8 mouse cellular contexts compared by ENCODE assay signal in the genomic region with DNA sequence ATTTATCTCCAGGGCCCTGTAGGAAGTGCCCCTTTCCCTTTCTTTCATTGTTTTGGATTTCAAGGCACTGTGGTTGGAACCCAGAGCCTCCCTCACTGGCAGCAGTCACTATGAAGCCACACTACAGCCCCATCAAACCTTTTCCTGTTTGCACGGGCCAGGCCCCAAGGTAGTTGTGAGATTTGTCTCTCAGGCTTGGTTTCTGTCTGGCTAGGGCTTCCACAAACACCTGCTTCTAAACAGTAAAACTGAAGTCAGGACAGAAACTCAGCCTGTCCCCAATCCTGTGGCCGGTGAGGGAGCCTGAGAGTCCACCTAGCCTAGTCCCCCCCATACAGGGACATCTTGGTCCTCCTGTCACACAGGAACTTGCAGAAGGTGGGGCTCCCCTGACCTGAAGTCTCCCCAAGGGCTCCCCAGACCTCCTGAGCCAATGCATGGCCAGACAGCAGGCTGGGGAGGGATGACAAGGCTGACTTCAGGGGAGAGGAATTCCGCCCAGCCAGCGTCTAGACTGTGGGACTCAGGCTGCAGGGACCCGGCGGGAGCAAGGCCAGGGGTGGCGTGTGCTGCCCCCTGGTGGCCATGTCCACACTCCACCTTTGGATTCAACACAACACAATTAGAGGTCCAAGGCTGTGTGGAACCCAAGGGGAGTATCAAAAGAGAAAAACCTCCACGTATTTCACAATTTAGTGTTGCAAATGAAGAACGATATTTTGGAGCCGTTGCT. TPM values are rescaled to one million over a fixed set of nuclear protein-coding genes. Genes with fewer than 3 reads are reported as not detected.
DNase-seq lines count a peak whose midpoint lies in the region; ATAC-seq and TF ChIP-seq lines count a peak whose summit lies in the region.

No protein-coding gene starts in this region.

- peak; percentile 41 for ATAC-seq in CD4-positive, CD25-positive, alpha-beta regulatory T cell, adult 4 months
- peak; percentile 92 for ATAC-seq in embryonic facial prominence, embryonic 14.5 days (ENCODE audit: low read depth)
- peak; percentile 79 for ATAC-seq in heart, embryonic 12.5 days (ENCODE audit: insufficient number of reproducible peaks, low FRiP score)
- ATAC-seq in kidney, embryonic 14.5 days (ENCODE audit: low FRiP score, low TSS enrichment): peak; percentile 89
- ATAC-seq in neural tube, embryonic 13.5 days (ENCODE audit: low read depth): peak; percentile 83

- peaks cover 24% of the 10 kb centered on the region for H3K27me3 ChIP-seq in embryonic facial prominence, embryonic 14.5 days (replicated peaks; ENCODE audit: control insufficient read depth, insufficient read depth, low read length)
- H3K27me3 ChIP-seq in heart, embryonic 12.5 days (replicated peaks): peaks cover 46% of the 10 kb centered on the region
- H3K27me3 ChIP-seq in kidney, embryonic 14.5 days (ENCODE audit: control insufficient read depth, insufficient read depth, low read length): peaks cover 25% of the 10 kb centered on the region
- H3K27me3 ChIP-seq in neural tube, embryonic 13.5 days: peaks cover 56% of the 10 kb centered on the region

- no peak for TF ChIP-seq POLR2A in bone marrow, adult 2 months (IDR thresholded peaks at IDR 0.05; ENCODE audit: borderline replicate concordance, control insufficient read depth, low read depth, low read length)

- 7% methylated on average over 10 of the region's 10 CpGs for WGBS in bone marrow, adult 2 months
- WGBS in embryonic facial prominence, embryonic 14.5 days: 11% methylated on average over 10 of the region's 10 CpGs
- 12% methylated on average over 10 of the region's 10 CpGs for WGBS in heart, embryonic 12.5 days
- WGBS in kidney, embryonic 14.5 days: 11% methylated on average over 10 of the region's 10 CpGs
- 16% methylated on average over 10 of the region's 10 CpGs for WGBS in neural tube, embryonic 13.5 days

- H3K9me3 ChIP-seq in embryonic facial prominence, embryonic 14.5 days (ENCODE audit: control insufficient read depth, low read length): no peaks in the 10 kb centered on the region
- H3K9me3 ChIP-seq in heart, embryonic 12.5 days (replicated peaks): no peaks in the 10 kb centered on the region
- H3K9me3 ChIP-seq in kidney, embryonic 14.5 days (ENCODE audit: control insufficient read depth, low read length): no peaks in the 10 kb centered on the region
- H3K9me3 ChIP-seq in neural tube, embryonic 13.5 days: no peaks in the 10 kb centered on the region

- peaks cover 3% of the 10 kb centered on the region; the same call in 1 of the 2 replicates for H3K4me1 ChIP-seq in bone marrow, adult 2 months (ENCODE audit: control insufficient read depth, insufficient read depth, low read length)
- peaks cover 4% of the 10 kb centered on the region for H3K4me1 ChIP-seq in embryonic facial prominence, embryonic 14.5 days (ENCODE audit: control insufficient read depth, insufficient read depth, low read length)
- H3K4me1 ChIP-seq in heart, embryonic 12.5 days (replicated peaks): peaks cover 27% of the 10 kb centered on the region
- peaks cover 12% of the 10 kb centered on the region for H3K4me1 ChIP-seq in kidney, embryonic 14.5 days (ENCODE audit: control insufficient read depth, insufficient read depth, low read length)
- H3K4me1 ChIP-seq in neural tube, embryonic 13.5 days (replicated peaks): peaks cover 12% of the 10 kb centered on the region

- peak; percentile 93 for DNase-seq in embryonic facial prominence, embryonic 14.5 days (ENCODE audit: low spot score)
- peak; percentile 88 to 90 for DNase-seq in lung, adult 18-20 months
- DNase-seq in testis, postnatal 14 days (ENCODE audit: low spot score): peak; percentile 69

- no peaks in the 10 kb centered on the region for H3K36me3 ChIP-seq in embryonic facial prominence, embryonic 14.5 days (ENCODE audit: control insufficient read depth, insufficient read depth, low read length)
- H3K36me3 ChIP-seq in heart, embryonic 12.5 days: no peaks in the 10 kb centered on the region
- no peaks in the 10 kb centered on the region for H3K36me3 ChIP-seq in kidney, embryonic 14.5 days (ENCODE audit: control insufficient read depth, insufficient read depth, low read length)
- H3K36me3 ChIP-seq in neural tube, embryonic 13.5 days: no peaks in the 10 kb centered on the region

- no peak overlapping the region for H3K4me3 ChIP-seq in bone marrow, adult 2 months (replicated peaks; ENCODE audit: control insufficient read depth, low read depth, low read length)
- H3K4me3 ChIP-seq in embryonic facial prominence, embryonic 14.5 days (ENCODE audit: low read depth, low read length): no peak overlapping the region
- no peak overlapping the region for H3K4me3 ChIP-seq in heart, embryonic 12.5 days
- H3K4me3 ChIP-seq in kidney, embryonic 14.5 days (ENCODE audit: low read length): no peak overlapping the region
- H3K4me3 ChIP-seq in neural tube, embryonic 13.5 days: no peak overlapping the region

- H3K4me2 ChIP-seq in embryonic facial prominence, embryonic 14.5 days (ENCODE audit: low read depth, low read length): 0 out of 2 replicates have a peak overlapping the region, but pooled peaks have one; percentile 16
- H3K4me2 ChIP-seq in heart, embryonic 12.5 days: 0 out of 2 replicates have a peak overlapping the region, but pooled peaks have one; percentile 17
- H3K4me2 ChIP-seq in kidney, embryonic 14.5 days (replicated peaks; ENCODE audit: low read depth, low read length): no peak overlapping the region
- H3K4me2 ChIP-seq in neural tube, embryonic 13.5 days: no peak overlapping the region

- peak; percentile 96 for TF ChIP-seq CTCF in bone marrow, adult 2 months (IDR thresholded peaks at IDR 0.05; ENCODE audit: control insufficient read depth, insufficient read depth, low read length)

- no peak overlapping the region for H3K27ac ChIP-seq in bone marrow, adult 2 months (ENCODE audit: control insufficient read depth, insufficient read depth, low read depth, low read length, poor library complexity)
- peak overlapping the region; percentile 34; the same call in 1 of the 2 replicates for H3K27ac ChIP-seq in embryonic facial prominence, embryonic 14.5 days (replicated peaks; ENCODE audit: low read depth, low read length)
- H3K27ac ChIP-seq in heart, embryonic 12.5 days (ENCODE audit: poor library complexity, severe bottlenecking): peak overlapping the region; percentile 76
- no peak overlapping the region for H3K27ac ChIP-seq in kidney, embryonic 14.5 days (ENCODE audit: low read depth, low read length)
- no peak overlapping the region for H3K27ac ChIP-seq in neural tube, embryonic 13.5 days (replicated peaks)

- peak overlapping the region; percentile 21 for H3K9ac ChIP-seq in embryonic facial prominence, embryonic 14.5 days (ENCODE audit: low read depth, low read length)
- 0 out of 2 replicates have a peak overlapping the region, but pooled peaks have one; percentile 38 for H3K9ac ChIP-seq in heart, embryonic 12.5 days
- H3K9ac ChIP-seq in kidney, embryonic 14.5 days (ENCODE audit: low read depth, low read length): no peak overlapping the region
- no peak overlapping the region for H3K9ac ChIP-seq in neural tube, embryonic 13.5 days

RNA-seq across cellular contexts. Expression of gene Gng7, which starts 26.9 kb away (rescaled TPM):
- polyA plus RNA-seq in CD4-positive, CD25-positive, alpha-beta regulatory T cell, adult 4 months (2017; shearing (Covaris generic)): under 1 TPM in 1 of 2 experiments, not detected in 1; 0.54 TPM
- not detected in 2 replicates for polyA plus RNA-seq in bone marrow, adult 2 months (2011; ENCODE audit: insufficient read depth, insufficient read length, low replicate concordance, missing spikeins)
- polyA plus RNA-seq in embryonic facial prominence, embryonic 14.5 days (2014; fragmentation: Nextera tagmentation; extraction: Ambion mirVana): 5.9 and 8.7 TPM in 2 replicates
- 1.5 and 1.7 TPM in 2 replicates for polyA plus RNA-seq in heart, embryonic 12.5 days (2016; fragmentation: Nextera tagmentation; extraction: Ambion mirVana)
- polyA plus RNA-seq in kidney, embryonic 14.5 days (2014; fragmentation: Nextera tagmentation; extraction: Ambion mirVana): 2.2 and 4.8 TPM in 2 replicates
- 16.2 and 17.4 TPM in 2 replicates for polyA plus RNA-seq in neural tube, embryonic 13.5 days (2015; fragmentation: Nextera tagmentation; extraction: Ambion mirVana)

RNA-seq across cellular contexts. Expression of gene Diras1, which starts 37.6 kb away (rescaled TPM):
- polyA plus RNA-seq in CD4-positive, CD25-positive, alpha-beta regulatory T cell, adult 4 months (2017; shearing (Covaris generic)): not detected
- polyA plus RNA-seq in bone marrow, adult 2 months (2011; ENCODE audit: insufficient read depth, insufficient read length, low replicate concordance, missing spikeins): not detected in 2 replicates
- polyA plus RNA-seq in embryonic facial prominence, embryonic 14.5 days (2014; fragmentation: Nextera tagmentation; extraction: Ambion mirVana): 0.95 and 1.1 TPM in 2 replicates
- not detected in 2 replicates for polyA plus RNA-seq in heart, embryonic 12.5 days (2016; fragmentation: Nextera tagmentation; extraction: Ambion mirVana)
- polyA plus RNA-seq in kidney, embryonic 14.5 days (2014; fragmentation: Nextera tagmentation; extraction: Ambion mirVana): 0.37 TPM in 1 of 2 replicates, not detected in the other
- 38.1 and 38.7 TPM in 2 replicates for polyA plus RNA-seq in neural tube, embryonic 13.5 days (2015; fragmentation: Nextera tagmentation; extraction: Ambion mirVana)

RNA-seq across cellular contexts. Expression of gene Slc39a3, which starts 49.4 kb away (rescaled TPM):
- 1 to 10 TPM; 3.3 to 4.7 TPM for polyA plus RNA-seq in CD4-positive, CD25-positive, alpha-beta regulatory T cell, adult 4 months (2017; shearing (Covaris generic))
- 3.7 and 3.9 TPM in 2 replicates for polyA plus RNA-seq in bone marrow, adult 2 months (2011; ENCODE audit: insufficient read depth, insufficient read length, low replicate concordance, missing spikeins)
- 11.9 and 15.4 TPM in 2 replicates for polyA plus RNA-seq in embryonic facial prominence, embryonic 14.5 days (2014; fragmentation: Nextera tagmentation; extraction: Ambion mirVana)
- polyA plus RNA-seq in heart, embryonic 12.5 days (2016; fragmentation: Nextera tagmentation; extraction: Ambion mirVana): 7.5 and 8.7 TPM in 2 replicates
- 6.4 and 9.1 TPM in 2 replicates for polyA plus RNA-seq in kidney, embryonic 14.5 days (2014; fragmentation: Nextera tagmentation; extraction: Ambion mirVana)
- 40.9 and 44.2 TPM in 2 replicates for polyA plus RNA-seq in neural tube, embryonic 13.5 days (2015; fragmentation: Nextera tagmentation; extraction: Ambion mirVana)

RNA-seq across cellular contexts. Expression of gene Gadd45b, which starts 58.0 kb away (rescaled TPM):
- polyA plus RNA-seq in CD4-positive, CD25-positive, alpha-beta regulatory T cell, adult 4 months (2017; shearing (Covaris generic)): 10 to 100 TPM; 25.3 to 38.9 TPM
- 6.3 and 17.9 TPM in 2 replicates for polyA plus RNA-seq in bone marrow, adult 2 months (2011; ENCODE audit: insufficient read depth, insufficient read length, low replicate concordance, missing spikeins)
- polyA plus RNA-seq in embryonic facial prominence, embryonic 14.5 days (2014; fragmentation: Nextera tagmentation; extraction: Ambion mirVana): 35.5 and 39.9 TPM in 2 replicates
- 27.8 and 29.9 TPM in 2 replicates for polyA plus RNA-seq in heart, embryonic 12.5 days (2016; fragmentation: Nextera tagmentation; extraction: Ambion mirVana)
- polyA plus RNA-seq in kidney, embryonic 14.5 days (2014; fragmentation: Nextera tagmentation; extraction: Ambion mirVana): 16.1 and 16.3 TPM in 2 replicates
- 8.8 and 9.0 TPM in 2 replicates for polyA plus RNA-seq in neural tube, embryonic 13.5 days (2015; fragmentation: Nextera tagmentation; extraction: Ambion mirVana)

Comparison
In these comparisons a context has a peak if more than half of its experiments do, and no peak if none do; other contexts are left out.
1. ATAC-seq: peak in every context shown above with its lines; median percentile 92 in embryonic facial prominence, embryonic 14.5 days; 89 in kidney, embryonic 14.5 days; 83 in neural tube, embryonic 13.5 days; 79 in heart, embryonic 12.5 days; 41 in CD4-positive, CD25-positive, alpha-beta regulatory T cell, adult 4 months.
2. H3K27ac ChIP-seq: peak in embryonic facial prominence, embryonic 14.5 days (single experiment) and heart, embryonic 12.5 days (single experiment); none in bone marrow, adult 2 months (single experiment), kidney, embryonic 14.5 days (single experiment) and neural tube, embryonic 13.5 days (single experiment).
3. H3K4me2 ChIP-seq: peak in embryonic facial prominence, embryonic 14.5 days (single experiment) and heart, embryonic 12.5 days (single experiment); none in kidney, embryonic 14.5 days (single experiment) and neural tube, embryonic 13.5 days (single experiment).
4. H3K9ac ChIP-seq: peak in embryonic facial prominence, embryonic 14.5 days (single experiment) and heart, embryonic 12.5 days (single experiment); none in kidney, embryonic 14.5 days (single experiment) and neural tube, embryonic 13.5 days (single experiment).
5. RNA of gene Diras1, which starts 37.6 kb away (polyA plus RNA-seq): 38.1 to 38.7 TPM in neural tube, embryonic 13.5 days; 0.95 to 1.1 TPM in embryonic facial prominence, embryonic 14.5 days, 0.37 TPM in kidney, embryonic 14.5 days, not detected in heart, embryonic 12.5 days, not detected in CD4-positive, CD25-positive, alpha-beta regulatory T cell, adult 4 months and not detected in bone marrow, adult 2 months; every median in the first group is over 10 times any median in the second.
6. Peak in every context shown above with its lines, with median percentiles within 50 percentile points of each other: DNase-seq.